Mouse (Mus musculus) midbrain, embryonic 15.5 days (tissue): ENCODE measurements around the gene Aurkb. TPM values are rescaled to one million over a fixed set of nuclear protein-coding genes. Genes with fewer than 3 reads are reported as not detected.
A peak's percentile ranks its signal among the peaks of the same experiment; 100 is the strongest.
"Not testable (repeated sequence)": the region's sequence is repeated elsewhere in the genome, so short reads cannot be mapped to it uniquely, and the experiment has no call there.

Experiments used
- ATAC-seq: fragments of 200-750 bp; cut with Nextera tagmentation; replicated peaks from 2 replicates; pipeline ENCODE4 v1.8.0; 2017; ENCODE audit warnings: moderate TSS enrichment
- H3K27ac ChIP-seq: fragments of 300-500 bp; sonication (generic); 2 replicates; pipeline ENCODE4 v1.5.1; 2015; ENCODE audit warnings: mild to moderate bottlenecking, inconsistent platforms
- H3K27me3 ChIP-seq: fragments of 300-500 bp; sonication (generic); replicated peaks from 2 replicates; pipeline ENCODE4 v1.6.1; 2015; ENCODE audit warnings: inconsistent platforms
- H3K36me3 ChIP-seq: fragments of 300-500 bp; sonication (generic); replicated peaks from 2 replicates; pipeline ENCODE4 v1.6.1; 2015; ENCODE audit warnings: inconsistent platforms
- H3K4me1 ChIP-seq: fragments of 300-500 bp; sonication (generic); 2 replicates; pipeline ENCODE4 v1.6.1; 2015; ENCODE audit warnings: inconsistent platforms
- H3K4me2 ChIP-seq: fragments of 300-500 bp; sonication (generic); 2 replicates; pipeline ENCODE4 v1.6.1; 2015; ENCODE audit warnings: inconsistent platforms, mild to moderate bottlenecking, moderate library complexity
- H3K4me3 ChIP-seq: fragments of 300-500 bp; sonication (generic); 2 replicates; pipeline ENCODE4 v1.5.1; 2015; ENCODE audit warnings: mild to moderate bottlenecking, inconsistent platforms
- H3K9ac ChIP-seq: fragments of 300-500 bp; sonication (generic); 2 replicates; pipeline ENCODE4 v1.6.1; 2015; ENCODE audit warnings: mild to moderate bottlenecking, inconsistent platforms
- H3K9me3 ChIP-seq: fragments of 300-500 bp; sonication (generic); 2 replicates; pipeline ENCODE4 v1.6.1; 2016; ENCODE audit warnings: inconsistent platforms
- WGBS: fragments of 180-500 bp; shearing (Covaris S2); methylation state at CpG from one replicate; pipeline ENCODE4 v1.1.7; 2015; ENCODE audit warnings: mixed read lengths; 5-methylcytosine and 5-hydroxymethylcytosine counted together
- polyA plus RNA-seq: library from polyadenylated mRNA; unstranded; fragments of >200 nt; fragmentation: Nextera tagmentation; extraction: Ambion mirVana; gene quantifications from 2 replicates; pipeline ENCODE4 v1.2.1, GENCODE M21; 2015

Gene Aurkb
- polyA plus RNA-seq, 1 experiment from 2014 or later, result 17.7 TPM

GRCm38 (mm10) chr11:69089616-69090290, 44.3 kb downstream of the Aurkb start:
- H3K27me3 ChIP-seq, result no peaks in the 10 kb centered on the region
- H3K4me2 ChIP-seq, result peak overlapping the region; percentile 95
- H3K4me1 ChIP-seq, result peaks cover 42% of the 10 kb centered on the region
- H3K27ac ChIP-seq, result 0 out of 2 replicates have a peak overlapping the region, but pooled peaks have one; percentile 91
- no peak for ATAC-seq
- no peaks in the 10 kb centered on the region for H3K9me3 ChIP-seq
- H3K36me3 ChIP-seq, result peaks cover 9% of the 10 kb centered on the region; the same call in 1 of the 2 replicates
- H3K4me3 ChIP-seq, result peak overlapping the region; percentile 66
- peak overlapping the region; percentile 98 for H3K9ac ChIP-seq
- 89% methylated on average over 12 of the region's 12 CpGs for WGBS

- Histone ChIP-seq H3K4me3 (no peak overlapping the region), H3K27ac (no peak overlapping the region), H3K36me3 (peaks cover 9% of the 10 kb centered on the region; the same call in 1 of the 2 replicates), H3K27me3 (no peaks in the 10 kb centered on the region), H3K4me2 (peak overlapping the region; percentile 95), H3K9ac (0 out of 2 replicates have a peak overlapping the region, but pooled peaks have one; percentile 98), H3K9me3 (no peaks in the 10 kb centered on the region), H3K4me1 (peaks cover 45% of the 10 kb centered on the region)
- no peak for ATAC-seq
- WGBS, result 61% methylated on average over 6 of the region's 6 CpGs
Measured at GRCm38 (mm10) chr11:69090367-69090766, 44.9 kb downstream of the Aurkb start.

- Histone ChIP-seq H3K36me3 (peaks cover 9% of the 10 kb centered on the region; the same call in 1 of the 2 replicates), H3K4me2 (no peak overlapping the region), H3K4me3 (no peak overlapping the region), H3K27me3 (no peaks in the 10 kb centered on the region), H3K27ac (no peak overlapping the region), H3K9ac (no peak overlapping the region), H3K4me1 (peaks cover 58% of the 10 kb centered on the region), H3K9me3 (no peaks in the 10 kb centered on the region)
- WGBS, result 64% methylated on average over 7 of the region's 7 CpGs
- no peak for ATAC-seq
Measured at GRCm38 (mm10) chr11:69091566-69092385, 46.3 kb downstream of the Aurkb start.

- Histone ChIP-seq H3K9ac (no peak overlapping the region), H3K36me3 (peaks cover 9% of the 10 kb centered on the region; the same call in 1 of the 2 replicates), H3K27me3 (no peaks in the 10 kb centered on the region), H3K27ac (no peak overlapping the region), H3K4me1 (peaks cover 62% of the 10 kb centered on the region), H3K4me3 (no peak overlapping the region), H3K4me2 (no peak overlapping the region), H3K9me3 (no peaks in the 10 kb centered on the region)
- no peak for ATAC-seq
- 7% methylated on average over 3 of the region's 3 CpGs for WGBS
Measured at GRCm38 (mm10) chr11:69092386-69092751, 46.9 kb downstream of the Aurkb start.

GRCm38 (mm10) chr11:69092871-69093270, 47.4 kb downstream of the Aurkb start:
- Histone ChIP-seq H3K27ac (no peak overlapping the region), H3K4me3 (no peak overlapping the region), H3K27me3 (no peaks in the 10 kb centered on the region), H3K4me1 (peaks cover 62% of the 10 kb centered on the region), H3K36me3 (peaks cover 9% of the 10 kb centered on the region; the same call in 1 of the 2 replicates), H3K4me2 (no peak overlapping the region), H3K9ac (no peak overlapping the region), H3K9me3 (no peaks in the 10 kb centered on the region)
- WGBS, result 89% methylated on average over 4 of the region's 4 CpGs
- ATAC-seq, result no peak

GRCm38 (mm10) chr11:69093856-69094255, 48.4 kb downstream of the Aurkb start:
- H3K4me1 ChIP-seq, result peaks cover 69% of the 10 kb centered on the region
- peak overlapping the region; percentile 82; the same call in 1 of the 2 replicates for H3K27ac ChIP-seq
- not testable (repeated sequence) for H3K9ac ChIP-seq, H3K36me3 ChIP-seq, ATAC-seq, H3K27me3 ChIP-seq, H3K4me3 ChIP-seq, H3K9me3 ChIP-seq
- 90% methylated on average over 7 of the region's 7 CpGs for WGBS
- peak overlapping the region; percentile 82; the same call in 1 of the 2 replicates for H3K4me2 ChIP-seq

GRCm38 (mm10) chr11:69094697-69095429, 49.4 kb downstream of the Aurkb start, which contains the start of gene Per1:
TSS of gene Per1 (plus strand) at chr11:69095217.
- peaks cover 70% of the 10 kb centered on the region for H3K4me1 ChIP-seq
- under 1% methylated on average over 37 of the region's 37 CpGs for WGBS

GRCm38 (mm10) chr11:69095511-69096231, 50.2 kb downstream of the Aurkb start:
- Histone ChIP-seq H3K27me3 (no peaks in the 10 kb centered on the region), H3K4me2 (peak overlapping the region; percentile 82), H3K9me3 (no peaks in the 10 kb centered on the region), H3K4me1 (peaks cover 68% of the 10 kb centered on the region), H3K4me3 (peak overlapping the region; percentile 47), H3K9ac (peak overlapping the region; percentile 46), H3K36me3 (no peaks in the 10 kb centered on the region; the same call in 1 of the 2 replicates), H3K27ac (peak overlapping the region; percentile 76)
- no peak for ATAC-seq
- 2% methylated on average over 27 of the region's 27 CpGs for WGBS

More at GRCm38 (mm10) chr11:69094697-69095429, 49.4 kb downstream of the Aurkb start, which contains the start of gene Per1:
- peak within 1 kb of the TSS; percentile 46 for H3K9ac ChIP-seq
- ATAC-seq, result peak; percentile 95
- H3K36me3 ChIP-seq, result peaks cover 6% of the 10 kb centered on the region; the same call in 1 of the 2 replicates
- H3K4me3 ChIP-seq, result peak within 1 kb of the TSS; percentile 47
- H3K27me3 ChIP-seq, result no peaks in the 10 kb centered on the region
- H3K9me3 ChIP-seq, result no peaks in the 10 kb centered on the region
- peak within 1 kb of the TSS; percentile 82 for H3K27ac ChIP-seq
- H3K4me2 ChIP-seq, result peak within 1 kb of the TSS; percentile 82

GRCm38 (mm10) chr11:69096360-69096986, 51.0 kb downstream of the Aurkb start:
- Histone ChIP-seq H3K9ac (peak overlapping the region; percentile 2; the same call in 1 of the 2 replicates), H3K36me3 (no peaks in the 10 kb centered on the region; the same call in 1 of the 2 replicates), H3K27ac (peak overlapping the region; percentile 78), H3K4me3 (peak overlapping the region; percentile 47), H3K4me2 (peak overlapping the region; percentile 82), H3K27me3 (no peaks in the 10 kb centered on the region), H3K4me1 (peaks cover 68% of the 10 kb centered on the region), H3K9me3 (no peaks in the 10 kb centered on the region)
- 17% methylated on average over 9 of the region's 9 CpGs for WGBS
- no peak for ATAC-seq

GRCm38 (mm10) chr11:69096987-69097900, 51.8 kb downstream of the Aurkb start:
- Histone ChIP-seq H3K36me3 (peaks cover 8% of the 10 kb centered on the region; the same call in 1 of the 2 replicates), H3K9me3 (no peaks in the 10 kb centered on the region), H3K4me3 (peak overlapping the region; percentile 26), H3K27ac (peak overlapping the region; percentile 78), H3K27me3 (no peaks in the 10 kb centered on the region), H3K9ac (peak overlapping the region; percentile 2; the same call in 1 of the 2 replicates), H3K4me2 (peak overlapping the region; percentile 80), H3K4me1 (peaks cover 68% of the 10 kb centered on the region)
- no peak for ATAC-seq
- WGBS, result 3% methylated on average over 29 of the region's 29 CpGs
